Mouse (Mus musculus) kidney, postnatal 0 days (tissue): ENCODE measurements at regions not wholly inside any gene's neighbourhood (a gene's known extent, or its start where the extent isn't known, plus 50 kb on each side); places are given as distances from the start of the nearest gene placed in this dataset.

Experiments used
- ATAC-seq: fragments of 200-750 bp; cut with Nextera tagmentation; replicated peaks from 2 replicates; pipeline ENCODE4 v1.8.0; 2017; ENCODE audit warnings: low read depth, moderate number of reproducible peaks, moderate TSS enrichment, moderate library complexity; ENCODE audit not compliant: low FRiP score
- DNase-seq: peaks from one replicate; pipeline ENCODE4 v3.0.0-alpha.2; 2016; ENCODE audit warnings: low spot score
- H3K27ac ChIP-seq: fragments of 300-500 bp; sonication (generic); 2 replicates; pipeline ENCODE4 v1.5.1; 2014; ENCODE audit warnings: mild to moderate bottlenecking
- H3K27me3 ChIP-seq: fragments of 300-500 bp; sonication (generic); 2 replicates; pipeline ENCODE4 v1.6.1; 2014; ENCODE audit warnings: low read length, mixed read lengths; ENCODE audit not compliant: insufficient read depth
- H3K36me3 ChIP-seq: fragments of 300-500 bp; sonication (generic); 2 replicates; pipeline ENCODE4 v1.6.1; 2014; ENCODE audit warnings: low read length, mixed read lengths; ENCODE audit not compliant: insufficient read depth
- H3K4me1 ChIP-seq: fragments of 300-500 bp; sonication (generic); replicated peaks from 2 replicates; pipeline ENCODE4 v1.6.1; 2014; ENCODE audit warnings: antibody characterized with exemption, low read length, mixed read lengths; ENCODE audit not compliant: insufficient read depth
- H3K4me2 ChIP-seq: fragments of 300-500 bp; sonication (generic); 2 replicates; pipeline ENCODE4 v1.6.1; 2014; ENCODE audit warnings: mild to moderate bottlenecking, low read length, moderate library complexity, mixed read lengths
- H3K4me3 ChIP-seq: fragments of 300-500 bp; sonication (generic); replicated peaks from 2 replicates; pipeline ENCODE4 v1.5.1; 2014; ENCODE audit warnings: low read depth, low read length
- H3K9ac ChIP-seq: fragments of 300-500 bp; sonication (generic); 2 replicates; pipeline ENCODE4 v1.6.1; 2014; ENCODE audit warnings: low read depth, low read length
- H3K9me3 ChIP-seq: fragments of 300-500 bp; sonication (generic); replicated peaks from 2 replicates; pipeline ENCODE4 v1.6.1; 2016; ENCODE audit warnings: low read length, inconsistent platforms, mixed read lengths
- CTCF ChIP-seq: IDR thresholded peaks from 2 replicates; pipeline ENCODE4 v1.5.1; 2016; ENCODE audit warnings: antibody characterized with exemption, low read depth, mild to moderate bottlenecking, moderate library complexity
- WGBS: fragments of 180-500 bp; shearing (Covaris S2); extraction: QIAGEN DNeasy Blood & Tissue Kit; methylation state at CpG from one replicate; pipeline ENCODE4 v1.1.7; 2014; 5-methylcytosine and 5-hydroxymethylcytosine counted together

DNA sequence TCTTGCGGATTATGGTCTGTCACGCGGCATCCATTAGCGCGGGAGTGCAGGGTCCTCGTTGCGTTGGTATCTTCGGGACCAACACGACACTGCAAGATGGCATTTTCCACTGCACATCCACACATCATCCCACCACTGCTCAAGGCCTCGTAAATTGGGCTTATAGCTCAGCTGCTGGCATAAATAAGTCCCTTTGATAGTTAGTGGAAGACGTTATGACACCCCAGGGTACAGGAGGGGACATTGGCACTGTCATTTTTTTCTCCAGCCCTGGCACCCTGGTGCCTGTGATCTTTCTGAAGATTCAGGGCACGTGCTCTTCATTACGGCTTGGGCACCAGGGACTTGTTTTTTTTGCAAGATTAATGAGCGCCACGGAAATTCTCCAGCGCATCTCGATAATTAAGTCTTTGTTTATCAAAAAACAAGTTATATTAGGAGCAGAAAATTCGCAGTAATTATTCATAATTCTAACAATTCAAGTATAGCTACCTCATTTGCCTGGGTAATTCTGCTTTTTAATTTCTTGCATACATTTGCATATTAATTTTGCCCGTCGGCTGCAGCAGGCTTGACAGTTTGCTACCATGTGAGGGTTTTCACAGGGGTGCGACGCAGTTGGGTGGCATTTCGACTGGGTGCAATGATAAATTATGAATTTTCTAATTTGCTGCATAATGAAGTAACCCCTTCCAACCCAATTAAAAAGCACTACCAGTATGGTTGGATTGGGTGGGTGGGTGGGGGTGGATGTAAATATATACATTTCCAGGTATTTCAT, 119.1 kb downstream of the Vrk1 start:
- Histone ChIP-seq H3K4me2 (no peak overlapping the region), H3K36me3 (no peaks in the 10 kb centered on the region), H3K4me1 (no peaks in the 10 kb centered on the region), H3K9me3 (no peaks in the 10 kb centered on the region), H3K4me3 (no peak overlapping the region), H3K27ac (no peak overlapping the region), H3K9ac (no peak overlapping the region), H3K27me3 (no peaks in the 10 kb centered on the region)
- TF ChIP-seq CTCF: no peak
- ATAC-seq (no peak), DNase-seq (no peak)
- WGBS: 94% methylated on average over 23 of the region's 23 CpGs

DNA sequence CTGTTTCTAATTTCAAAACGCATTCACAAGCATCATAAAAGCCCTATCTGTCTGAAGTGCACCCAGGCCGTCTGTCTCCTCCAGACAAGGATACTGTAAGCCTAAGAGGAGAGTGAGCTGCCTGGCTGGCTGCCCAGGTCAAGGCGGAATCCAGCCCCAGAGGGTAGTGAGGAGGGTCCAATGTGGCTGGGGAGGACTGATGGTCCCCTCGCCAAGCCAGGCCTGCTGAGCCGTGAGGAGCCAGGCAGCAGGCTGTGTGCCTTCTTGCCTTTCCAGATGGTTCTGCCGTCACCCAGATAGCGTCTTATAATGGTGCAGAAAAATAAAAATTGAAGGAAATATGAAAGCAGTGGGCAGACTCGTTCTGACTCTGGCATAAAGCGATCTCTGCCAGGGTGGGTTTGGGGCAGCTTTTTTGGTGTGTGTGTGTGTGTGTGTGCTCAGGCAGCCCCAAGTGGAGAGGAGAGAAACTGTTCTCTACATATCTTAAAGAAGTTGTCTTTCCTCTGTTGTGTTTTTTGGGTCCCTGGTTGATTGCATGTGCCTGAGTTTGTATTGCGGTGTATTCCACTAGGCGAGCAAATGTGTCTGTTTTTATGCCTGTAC, 120.1 kb downstream of the Vrk1 start:
- H3K4me3 ChIP-seq: no peak overlapping the region
- H3K27me3 ChIP-seq: no peaks in the 10 kb centered on the region
- DNase-seq (no peak), ATAC-seq (no peak)
- TF ChIP-seq CTCF: no peak
- 76% methylated on average over 11 of the region's 11 CpGs for WGBS
- no peaks in the 10 kb centered on the region for H3K9me3 ChIP-seq
- H3K4me1 ChIP-seq: no peaks in the 10 kb centered on the region
- no peaks in the 10 kb centered on the region for H3K36me3 ChIP-seq
- no peak overlapping the region for H3K4me2 ChIP-seq
- no peak overlapping the region for H3K27ac ChIP-seq
- no peak overlapping the region for H3K9ac ChIP-seq

DNA sequence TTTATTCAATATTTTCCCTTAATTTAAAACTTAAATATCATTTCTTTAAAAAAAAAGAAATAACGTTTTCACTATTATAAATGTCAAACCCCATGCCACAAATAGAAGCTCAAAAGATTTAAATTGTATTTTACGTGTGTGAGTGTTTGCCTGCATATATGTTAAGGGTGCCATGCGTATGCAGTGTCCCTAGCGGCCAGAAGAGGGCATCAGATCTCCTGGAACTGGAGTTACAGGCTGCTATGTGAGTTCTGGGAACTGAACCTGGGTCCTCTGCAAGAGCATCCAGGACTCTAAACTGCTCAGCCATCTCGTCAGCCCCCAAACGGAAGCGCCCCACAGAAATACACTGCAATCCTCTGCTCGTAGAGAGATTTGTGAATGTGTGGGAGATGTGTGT, 122.7 kb downstream of the Vrk1 start:
- Histone ChIP-seq H3K4me1 (no peaks in the 10 kb centered on the region), H3K27me3 (no peaks in the 10 kb centered on the region), H3K4me3 (no peak overlapping the region), H3K9me3 (no peaks in the 10 kb centered on the region), H3K36me3 (no peaks in the 10 kb centered on the region), H3K27ac (no peak overlapping the region), H3K4me2 (no peak overlapping the region), H3K9ac (no peak overlapping the region)
- ATAC-seq (no peak), DNase-seq (no peak)
- TF ChIP-seq CTCF: no peak
- WGBS: 91% methylated on average over 8 of the region's 8 CpGs

DNA sequence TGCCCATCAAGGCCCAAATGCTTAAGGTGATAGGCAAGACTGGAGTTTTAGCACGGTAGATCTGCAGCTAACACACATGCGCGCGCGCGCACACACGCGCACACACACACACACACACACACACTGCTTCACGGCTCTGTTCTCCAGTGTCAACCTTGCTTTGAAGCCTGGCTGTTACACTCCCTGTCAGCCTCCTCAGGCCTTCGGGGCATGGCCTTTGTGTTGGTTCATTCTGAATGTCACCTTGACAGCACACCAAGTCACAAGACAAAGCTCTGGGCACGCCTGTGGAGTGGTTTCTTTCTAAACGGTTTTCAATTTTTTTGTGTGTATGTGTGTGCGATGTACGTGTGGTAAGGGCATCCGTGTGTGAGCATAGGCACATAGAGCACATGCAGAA, 128.4 kb downstream of the Vrk1 start:
- Histone ChIP-seq H3K36me3 (no peaks in the 10 kb centered on the region), H3K27me3 (no peaks in the 10 kb centered on the region), H3K9me3 (no peaks in the 10 kb centered on the region), H3K27ac (no peak overlapping the region), H3K4me2 (no peak overlapping the region), H3K9ac (no peak overlapping the region), H3K4me3 (no peak overlapping the region), H3K4me1 (no peaks in the 10 kb centered on the region)
- ATAC-seq: no peak
- TF ChIP-seq CTCF: no peak
- no peak for DNase-seq
- 88% methylated on average over 15 of the region's 15 CpGs for WGBS

DNA sequence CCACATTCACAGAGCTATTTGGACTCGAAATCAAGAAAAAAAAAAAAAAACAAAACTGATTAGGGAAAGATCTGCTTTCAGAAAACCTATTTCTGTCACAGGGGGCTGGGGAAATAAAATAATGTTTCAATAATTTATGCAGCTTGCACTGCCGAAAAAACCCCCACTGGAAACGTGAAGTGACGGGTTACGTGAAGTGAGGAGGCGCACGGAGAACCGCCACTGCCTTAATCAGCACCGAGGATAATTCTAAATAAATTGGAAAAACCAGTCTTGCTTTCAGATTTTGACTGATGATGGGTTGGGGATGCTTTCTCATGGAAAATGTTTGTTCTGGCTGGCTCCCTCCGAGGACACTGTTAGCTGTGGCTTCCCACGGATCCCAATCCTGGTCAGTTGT, 129.5 kb downstream of the Vrk1 start:
- Histone ChIP-seq H3K4me3 (no peak overlapping the region), H3K4me1 (no peaks in the 10 kb centered on the region), H3K36me3 (no peaks in the 10 kb centered on the region), H3K9me3 (no peaks in the 10 kb centered on the region), H3K9ac (no peak overlapping the region), H3K4me2 (no peak overlapping the region), H3K27ac (no peak overlapping the region), H3K27me3 (no peaks in the 10 kb centered on the region)
- 79% methylated on average over 11 of the region's 11 CpGs for WGBS
- DNase-seq: no peak
- ATAC-seq: no peak
- no peak for TF ChIP-seq CTCF

DNA sequence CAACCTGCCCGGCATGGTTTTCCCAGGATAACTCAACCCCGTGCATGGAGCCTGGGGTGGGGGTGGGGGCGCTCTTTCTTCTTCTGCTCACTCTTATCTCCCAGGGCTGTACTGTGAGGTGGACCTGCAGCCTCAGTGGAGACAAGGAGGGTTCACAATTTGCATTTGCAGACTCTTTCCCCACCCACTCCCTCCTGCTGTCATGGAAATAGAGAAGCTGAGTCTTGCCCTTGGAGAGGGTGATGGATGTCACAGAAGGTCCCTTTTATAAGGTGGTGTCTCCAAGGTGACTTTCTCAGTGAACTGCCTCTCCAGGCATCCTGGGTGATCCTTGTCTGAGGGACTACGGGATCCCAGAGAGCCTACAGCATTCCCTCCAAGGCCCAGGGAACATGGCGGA, 129.9 kb downstream of the Vrk1 start:
- Histone ChIP-seq H3K9me3 (no peaks in the 10 kb centered on the region), H3K36me3 (no peaks in the 10 kb centered on the region), H3K4me3 (no peak overlapping the region), H3K27ac (no peak overlapping the region), H3K4me2 (no peak overlapping the region), H3K4me1 (no peaks in the 10 kb centered on the region), H3K9ac (no peak overlapping the region), H3K27me3 (no peaks in the 10 kb centered on the region)
- ATAC-seq (no peak), DNase-seq (no peak)
- TF ChIP-seq CTCF: no peak
- WGBS: 69% methylated on average over 5 of the region's 5 CpGs
